Mouse (Mus musculus) fat pad, adult 2 months (tissue): Measurements from ENCODE around the gene Erbb4.
"Not testable (repeated sequence)": the region's sequence is repeated elsewhere in the genome, so short reads cannot be mapped to it uniquely, and the experiment has no call there.

Source experiments
- DNase-seq: peaks from one replicate; pipeline ENCODE4 v3.0.0-alpha.2; 2011; ENCODE audit warnings: low read depth, low spot score; ENCODE audit errors: extremely low read depth

Erbb4 gene

DNA sequence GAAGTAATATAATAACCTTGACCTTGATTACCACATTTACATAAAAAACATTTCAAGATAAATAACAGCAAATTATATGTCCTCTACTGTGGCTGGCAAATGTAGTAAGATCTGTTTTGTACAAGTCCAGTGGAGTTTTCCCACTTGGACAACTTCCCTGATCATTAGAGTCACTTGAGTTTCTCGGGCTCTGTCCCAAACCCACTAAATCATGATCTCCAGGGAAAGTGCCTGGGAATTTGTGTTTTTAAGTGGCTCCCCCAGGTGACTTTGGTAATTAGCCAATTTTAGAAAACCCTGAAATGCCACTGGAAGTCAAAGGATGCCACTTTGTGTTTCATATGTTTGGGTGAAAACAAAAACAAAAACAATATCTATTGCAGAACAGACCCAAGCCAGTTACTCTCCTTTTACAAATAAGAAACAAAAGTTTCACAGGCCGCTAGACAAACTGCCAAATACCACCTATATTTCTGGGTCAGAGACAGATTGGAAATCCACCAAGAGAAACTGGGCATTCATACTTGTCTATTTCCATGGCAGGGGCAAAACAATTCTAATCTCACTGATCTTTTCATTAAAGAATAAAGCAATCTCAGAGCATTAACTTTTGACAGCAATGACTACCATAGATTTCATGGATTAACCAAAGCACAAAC is 234.8 kb downstream of the Erbb4 start:
- DNase-seq = no peak

DNA sequence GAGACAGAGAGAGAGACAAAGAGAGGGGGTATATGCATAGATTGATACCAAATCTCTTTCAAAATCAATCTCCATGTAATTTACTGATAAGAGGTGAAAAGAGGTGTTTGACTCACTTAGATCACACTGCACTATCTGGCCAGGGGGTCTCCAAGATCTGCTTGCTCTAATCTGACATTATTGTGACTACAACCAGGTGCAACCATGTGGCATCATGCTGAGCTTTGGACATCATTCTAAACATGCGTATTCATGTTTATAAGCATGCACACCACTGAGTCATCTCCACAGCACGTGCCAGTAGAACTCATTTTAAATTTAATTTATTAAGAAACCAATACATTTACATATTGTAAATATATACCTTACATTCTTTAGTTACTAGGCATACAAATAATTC is 247.5 kb downstream of the Erbb4 start:
- no peak for DNase-seq

GRCm38 (mm10) chr1:68859480-68859879 is 248.4 kb downstream of the Erbb4 start:
- no peak for DNase-seq

DNA sequence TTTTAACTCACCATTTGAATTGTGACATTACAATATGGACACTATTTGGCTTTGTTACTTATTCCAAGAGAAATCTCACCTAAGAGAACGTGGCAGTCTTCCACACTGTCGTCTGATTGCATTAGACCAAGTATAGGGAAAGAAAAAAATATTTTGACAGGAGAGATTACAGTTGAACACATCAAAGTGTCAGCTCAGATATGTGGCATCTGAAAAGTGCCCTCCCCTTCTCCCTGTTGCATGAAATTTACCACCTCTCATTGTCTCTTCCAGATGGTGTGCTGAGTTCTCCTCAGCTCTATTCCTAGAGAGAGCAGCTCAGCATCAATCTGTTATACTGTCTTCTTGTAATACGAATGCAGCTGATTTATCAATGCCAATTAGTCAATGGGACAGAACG is 268.5 kb downstream of the Erbb4 start:
- DNase-seq = no peak

- no peak for DNase-seq
Observed at GRCm38 (mm10) chr1:68834686-68835085, 273.2 kb downstream of the Erbb4 start.

DNA sequence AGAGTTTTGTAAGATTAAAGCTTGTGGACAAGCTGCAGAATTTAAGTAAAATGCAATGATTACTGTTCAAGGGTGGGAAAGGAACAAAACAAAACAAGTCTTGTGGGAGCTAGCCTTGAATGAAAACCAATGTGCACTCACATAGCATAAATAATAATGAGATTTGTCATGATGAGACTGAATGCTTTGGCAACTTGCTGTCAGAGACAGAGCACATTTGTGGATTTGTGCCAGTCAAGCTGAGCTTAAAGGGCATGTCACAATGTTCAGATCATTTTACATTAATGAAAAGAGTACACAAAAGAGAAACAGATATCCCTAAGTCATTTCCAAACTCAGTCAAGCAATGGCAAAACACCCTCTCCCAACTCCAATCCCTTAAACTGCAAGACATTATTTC is 275.8 kb downstream of the Erbb4 start:
- no peak for DNase-seq

DNA sequence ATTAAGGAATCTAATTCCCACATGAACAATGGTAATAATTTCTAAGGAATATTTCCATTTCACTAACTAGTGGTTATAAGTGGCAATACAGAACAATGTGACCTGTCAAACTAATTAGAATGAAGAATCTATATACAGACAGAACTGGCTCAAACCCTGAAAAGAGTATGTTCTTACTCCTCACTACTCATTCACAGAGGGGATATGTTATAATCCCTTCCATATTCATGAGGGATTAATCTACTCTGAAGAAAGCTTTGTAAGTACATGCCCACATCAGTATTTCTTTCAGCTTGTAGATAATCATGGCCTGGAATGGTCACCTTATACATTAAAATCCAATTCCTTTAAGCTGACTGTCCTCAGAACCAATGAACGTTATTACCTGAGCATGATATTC is 276.3 kb downstream of the Erbb4 start:
- no peak for DNase-seq

- DNase-seq = no peak
Observed at GRCm38 (mm10) chr1:68830501-68831239, 277.2 kb downstream of the Erbb4 start.

DNA sequence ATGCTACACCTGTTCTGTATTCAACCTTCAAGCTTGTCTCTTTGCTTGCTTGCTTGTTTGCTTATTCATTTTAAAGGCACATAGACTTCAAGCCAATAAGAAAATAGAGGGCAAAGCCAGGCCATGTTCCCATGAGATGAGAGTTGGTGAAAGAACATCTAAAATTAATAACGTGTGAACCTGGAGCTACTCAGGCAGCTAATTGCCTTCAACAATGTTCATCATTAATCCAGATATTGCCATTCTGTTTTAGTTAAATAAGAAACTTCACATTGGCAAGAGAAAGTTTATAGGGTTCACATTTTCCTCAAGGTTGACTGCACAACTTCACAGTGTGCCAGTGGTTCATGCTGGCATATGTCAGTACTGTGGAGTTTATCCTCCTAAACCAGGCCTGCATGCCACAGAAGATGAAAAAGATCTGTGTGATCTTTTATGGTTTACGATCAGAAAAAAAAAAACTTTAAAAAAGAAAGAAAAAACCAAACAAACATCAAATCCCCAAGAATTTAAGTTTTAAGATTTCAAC is 284.7 kb downstream of the Erbb4 start:
- DNase-seq = no peak

- DNase-seq = no peak
Observed at GRCm38 (mm10) chr1:68806711-68807110, 301.1 kb downstream of the Erbb4 start.

DNA sequence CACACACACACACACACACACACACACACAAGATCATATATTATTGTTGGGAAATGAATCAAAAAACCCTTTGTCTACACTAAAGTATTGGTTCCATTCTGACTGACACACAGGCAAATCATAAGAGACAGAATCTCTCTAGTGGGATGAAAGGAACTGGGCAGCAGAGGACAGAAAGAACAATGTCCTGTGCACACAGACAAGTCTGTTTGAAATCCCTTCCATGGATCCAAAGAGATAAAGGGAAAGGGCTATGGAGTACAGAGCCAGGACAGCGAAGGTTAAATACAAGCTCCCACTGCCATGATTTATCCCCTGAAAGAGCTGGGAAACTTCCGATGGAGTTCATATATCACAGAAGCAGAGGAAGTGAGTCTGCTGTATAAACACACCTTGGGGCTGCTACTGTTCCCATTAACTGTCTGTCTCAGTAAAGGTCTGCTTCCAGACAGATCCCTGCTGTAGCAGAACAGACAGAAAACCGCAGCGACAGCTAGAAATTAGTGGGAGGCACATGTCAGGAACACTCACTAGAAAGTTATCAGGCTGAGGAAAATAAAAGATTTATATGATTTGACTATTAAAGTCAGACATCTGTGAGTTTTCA is 320.3 kb downstream of the Erbb4 start:
- DNase-seq = no peak

- DNase-seq = no peak
Observed at GRCm38 (mm10) chr1:68780653-68781052, 327.2 kb downstream of the Erbb4 start.

GRCm38 (mm10) chr1:68780032-68780431 is 327.8 kb downstream of the Erbb4 start:
- no peak for DNase-seq

DNA sequence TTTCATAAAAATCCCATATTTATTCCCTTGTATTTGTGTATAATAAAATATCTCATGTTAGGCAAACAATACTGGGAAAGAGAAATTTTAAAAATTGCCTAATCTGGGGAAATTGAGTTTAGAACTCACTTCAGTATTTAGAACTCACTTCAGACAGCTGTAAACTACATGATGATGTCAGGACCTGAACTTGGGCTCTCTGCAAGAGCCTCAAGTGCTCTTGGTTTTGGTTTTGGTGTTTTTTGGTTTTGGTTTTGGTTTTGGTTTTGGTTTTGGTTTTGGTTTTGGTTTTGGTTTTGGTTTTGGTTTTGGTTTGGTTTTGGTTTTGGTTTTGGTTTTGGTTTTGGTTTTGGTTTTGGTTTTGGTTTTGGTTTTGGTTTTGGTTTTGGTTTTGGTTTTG is 341.8 kb downstream of the Erbb4 start:
- DNase-seq = not testable (repeated sequence)

DNA sequence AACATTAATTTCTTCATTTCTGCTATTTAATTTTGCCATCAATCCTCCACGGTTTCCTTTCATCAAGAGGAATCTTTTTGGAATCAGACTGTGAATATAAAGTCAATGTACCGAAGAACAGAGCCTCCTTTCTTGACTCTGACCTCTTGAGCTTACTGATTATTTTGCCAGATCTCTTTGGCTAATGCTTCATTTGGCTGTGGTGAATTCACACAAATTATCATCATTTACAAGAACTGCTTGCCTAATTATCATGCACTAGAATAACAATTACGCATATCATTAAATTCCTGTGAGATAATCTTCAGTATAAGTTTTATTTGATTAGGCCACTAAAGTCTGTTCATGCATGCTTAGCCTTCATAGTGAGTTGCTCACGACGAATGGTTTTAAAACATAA is 345.4 kb downstream of the Erbb4 start:
- DNase-seq = no peak

DNA sequence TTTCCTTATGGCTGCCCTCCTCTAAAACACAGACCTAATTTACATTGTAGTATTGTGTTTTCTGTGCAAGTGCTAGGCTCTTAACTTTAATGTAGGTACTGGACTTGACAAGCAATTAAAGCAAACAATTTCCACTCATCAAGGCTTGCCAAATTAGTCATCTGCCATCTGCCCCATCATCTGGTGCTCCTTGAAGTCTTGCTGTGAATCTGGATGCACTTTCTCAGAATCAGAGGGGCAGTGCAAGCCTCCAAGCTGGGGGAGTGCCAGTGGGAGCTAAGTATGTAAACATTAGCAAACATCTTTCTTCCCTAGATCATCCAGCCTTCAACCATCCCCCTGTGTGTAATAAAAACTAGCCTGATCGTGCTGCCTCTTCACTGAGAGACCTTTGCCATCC is 358.9 kb downstream of the Erbb4 start:
- DNase-seq = no peak

- no peak for DNase-seq
Observed at GRCm38 (mm10) chr1:68681478-68681877, 426.4 kb downstream of the Erbb4 start.

GRCm38 (mm10) chr1:68674667-68675066 is 433.2 kb downstream of the Erbb4 start:
- no peak for DNase-seq

DNA sequence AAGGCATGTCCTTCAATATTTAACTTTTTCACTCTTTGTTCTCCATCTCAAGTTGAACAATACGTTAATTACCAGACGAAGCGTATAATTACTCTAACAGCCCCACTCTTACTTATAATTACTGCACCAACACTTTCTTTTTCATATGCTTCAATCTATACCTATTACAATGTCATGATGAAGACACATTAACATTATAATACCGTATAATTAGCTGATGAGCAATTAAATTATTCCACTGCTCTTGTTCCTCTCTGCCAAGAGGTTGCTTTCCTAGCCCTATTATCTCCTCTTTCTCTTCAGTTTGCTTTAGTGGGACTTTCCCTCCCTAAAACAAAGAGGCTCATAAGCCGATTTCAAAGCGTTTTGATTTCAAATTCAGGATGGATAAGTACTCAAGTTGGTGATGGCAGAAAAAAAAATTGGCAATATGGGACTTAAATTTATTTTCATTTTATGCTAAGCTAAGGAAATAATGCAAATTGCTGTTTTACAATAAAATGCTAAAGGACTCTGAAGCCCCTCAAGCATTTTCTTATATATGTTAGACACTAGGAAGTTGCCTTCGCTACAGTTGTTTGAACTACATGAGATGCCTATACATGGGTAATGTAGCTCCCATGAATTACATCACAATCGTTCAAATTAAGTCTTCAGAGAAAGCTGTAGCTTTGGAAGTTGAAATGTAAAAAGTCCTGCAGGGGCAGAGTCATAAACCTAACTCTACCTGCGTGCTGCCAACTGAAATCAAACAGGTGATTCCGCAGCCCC is 440.8 kb downstream of the Erbb4 start:
- no peak for DNase-seq

- DNase-seq = no peak
Observed at GRCm38 (mm10) chr1:68590475-68590874, 517.4 kb downstream of the Erbb4 start.

DNA sequence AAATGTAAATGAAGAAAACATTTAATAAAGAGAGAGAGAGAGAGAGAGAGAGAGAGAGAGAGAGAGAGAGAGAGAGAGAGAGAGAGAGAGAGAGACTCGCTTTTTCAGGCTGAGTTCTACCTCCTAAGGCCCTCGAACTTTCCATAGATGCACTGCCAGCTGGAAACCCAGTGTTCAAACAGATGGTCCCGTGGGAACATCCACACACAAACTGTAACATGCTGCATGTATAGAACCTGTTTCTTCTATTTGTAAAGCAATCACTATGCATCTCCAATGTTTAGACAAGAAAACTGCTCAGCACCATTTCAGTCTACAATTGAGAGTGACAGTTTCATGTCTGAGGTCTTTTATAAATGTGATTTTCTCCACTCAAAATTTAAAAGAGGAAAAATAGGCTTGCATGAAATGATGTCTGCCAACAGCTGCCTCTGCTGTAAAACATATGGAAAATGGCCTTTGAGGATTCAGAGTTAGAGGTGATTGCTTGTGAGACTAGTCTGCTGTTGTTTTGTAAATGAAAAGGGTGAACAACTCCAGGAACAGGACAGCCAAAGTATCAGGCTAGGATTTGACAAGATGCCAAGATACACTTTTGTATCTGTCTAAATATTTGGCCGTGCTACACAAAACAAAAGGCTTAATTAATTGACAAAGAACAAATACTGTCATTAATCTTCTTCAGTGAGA is 533.9 kb downstream of the Erbb4 start:
- DNase-seq = no peak
